Mouse (Mus musculus) thymus, adult 2 months (tissue): ENCODE measurements around the gene Gm37240. TPM values are rescaled to one million over a fixed set of nuclear protein-coding genes. Genes with fewer than 3 reads are reported as not detected.

Experiments
- DNase-seq: peaks from one replicate; pipeline ENCODE4 v3.0.0; 2021
- H3K27ac ChIP-seq: fragments of 200-500 bp; 2 replicates; pipeline ENCODE4 v1.5.1; 2012; ENCODE audit warnings: low read length, control low read depth; ENCODE audit not compliant: control insufficient read depth, insufficient read depth
- H3K27me3 ChIP-seq: fragments of 200-500 bp; 2 replicates; pipeline ENCODE4 v1.6.1; 2012; ENCODE audit warnings: mild to moderate bottlenecking, low read length, moderate library complexity, mixed read lengths; ENCODE audit not compliant: control insufficient read depth, insufficient read depth
- H3K36me3 ChIP-seq: fragments of 200-500 bp; 2 replicates; pipeline ENCODE4 v1.6.1; 2012; ENCODE audit warnings: mild to moderate bottlenecking, low read length, moderate library complexity; ENCODE audit not compliant: control insufficient read depth, insufficient read depth
- H3K4me1 ChIP-seq: fragments of 200-500 bp; replicated peaks from 2 replicates; pipeline ENCODE4 v1.6.1; 2012; ENCODE audit warnings: low read length; ENCODE audit not compliant: control insufficient read depth, insufficient read depth
- H3K4me3 ChIP-seq: fragments of 200-500 bp; 2 replicates; pipeline ENCODE4 v1.5.1; 2012; ENCODE audit warnings: mild to moderate bottlenecking, low read length, control low read depth, moderate library complexity; ENCODE audit not compliant: control insufficient read depth, insufficient read depth
- CTCF ChIP-seq: fragments of 200-500 bp; IDR thresholded peaks from 2 replicates; pipeline ENCODE4 v1.5.1; 2012; ENCODE audit warnings: mild to moderate bottlenecking, control low read depth, low read length, moderate library complexity, borderline replicate concordance; ENCODE audit not compliant: control insufficient read depth, poor library complexity, insufficient read depth; ENCODE audit errors: extremely low read depth
- POLR2A ChIP-seq: fragments of 200-500 bp; IDR thresholded peaks from 2 replicates; pipeline ENCODE4 v1.6.1; 2012; ENCODE audit warnings: mild to moderate bottlenecking, low read length, control low read depth, moderate library complexity; ENCODE audit not compliant: control insufficient read depth, poor library complexity, insufficient read depth; ENCODE audit errors: extremely low read depth
- WGBS: fragments of 180-500 bp; shearing (Covaris S2); methylation state at CpG from one replicate; pipeline ENCODE4 v1.1.7; 2018; 5-methylcytosine and 5-hydroxymethylcytosine counted together
- polyA plus RNA-seq: library from polyadenylated mRNA; depleted of rRNA; stranded (reverse); fragments of >200 nt; gene quantifications from 2 replicates; pipeline ENCODE4 v1.2.3, GENCODE M21; 2012

The Gm37240 gene
- polyA plus RNA-seq, 1 experiment: 7.0 TPM

GRCm38 (mm10) chr3:85332276-85332675, 555.0 kb downstream of the Gm37240 start:
- TF ChIP-seq CTCF (no peak), POLR2A (no peak)
- Histone ChIP-seq H3K36me3 (no peaks in the 10 kb centered on the region), H3K4me3 (no peak overlapping the region), H3K4me1 (no peaks in the 10 kb centered on the region), H3K27ac (no peak overlapping the region), H3K27me3 (no peaks in the 10 kb centered on the region)
- WGBS: 93% methylated on average over 4 of the region's 4 CpGs
- no peak for DNase-seq

- no peak for DNase-seq
- Histone ChIP-seq H3K4me3 (no peak overlapping the region), H3K4me1 (no peaks in the 10 kb centered on the region; the same call in 1 of the 2 replicates), H3K36me3 (no peaks in the 10 kb centered on the region), H3K27ac (no peak overlapping the region), H3K27me3 (no peaks in the 10 kb centered on the region)
- no peak for TF ChIP-seq POLR2A
- no peak for TF ChIP-seq CTCF
- WGBS: 94% methylated on average over 5 of the region's 5 CpGs
Measured at GRCm38 (mm10) chr3:85318256-85318655, 569.1 kb downstream of the Gm37240 start.

DNA sequence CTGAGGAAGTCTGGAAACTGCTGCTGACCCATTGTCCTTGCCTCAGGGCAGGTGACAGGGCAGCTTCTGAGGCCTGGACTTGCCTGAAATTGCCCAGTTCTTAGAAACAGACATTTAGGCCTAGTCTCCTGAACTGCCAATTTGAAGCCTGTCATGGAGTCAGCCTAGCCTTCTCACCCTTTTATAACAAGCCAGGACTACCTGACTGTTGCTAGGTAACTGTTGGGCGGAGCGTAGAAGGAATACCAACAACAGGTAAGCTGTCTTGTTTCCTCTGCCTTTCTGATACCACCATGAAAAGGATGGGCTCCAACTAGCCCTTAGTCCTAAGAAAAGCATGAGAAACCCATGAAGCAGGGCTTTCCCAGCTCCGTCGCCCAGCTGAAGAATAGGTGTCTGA, 570.0 kb downstream of the Gm37240 start:
- 94% methylated on average over 4 of the region's 4 CpGs for WGBS
- Histone ChIP-seq H3K27me3 (no peaks in the 10 kb centered on the region), H3K4me1 (no peaks in the 10 kb centered on the region; the same call in 1 of the 2 replicates), H3K27ac (no peak overlapping the region), H3K4me3 (no peak overlapping the region), H3K36me3 (no peaks in the 10 kb centered on the region)
- no peak for DNase-seq
- no peak for TF ChIP-seq POLR2A

- Histone ChIP-seq H3K4me1 (no peaks in the 10 kb centered on the region), H3K27ac (no peak overlapping the region), H3K4me3 (no peak overlapping the region), H3K36me3 (no peaks in the 10 kb centered on the region), H3K27me3 (no peaks in the 10 kb centered on the region)
- TF ChIP-seq POLR2A (no peak), CTCF (no peak)
- no peak for DNase-seq
- 95% methylated on average over 6 of the region's 6 CpGs for WGBS
Measured at GRCm38 (mm10) chr3:85314961-85315360, 572.4 kb downstream of the Gm37240 start.

DNA sequence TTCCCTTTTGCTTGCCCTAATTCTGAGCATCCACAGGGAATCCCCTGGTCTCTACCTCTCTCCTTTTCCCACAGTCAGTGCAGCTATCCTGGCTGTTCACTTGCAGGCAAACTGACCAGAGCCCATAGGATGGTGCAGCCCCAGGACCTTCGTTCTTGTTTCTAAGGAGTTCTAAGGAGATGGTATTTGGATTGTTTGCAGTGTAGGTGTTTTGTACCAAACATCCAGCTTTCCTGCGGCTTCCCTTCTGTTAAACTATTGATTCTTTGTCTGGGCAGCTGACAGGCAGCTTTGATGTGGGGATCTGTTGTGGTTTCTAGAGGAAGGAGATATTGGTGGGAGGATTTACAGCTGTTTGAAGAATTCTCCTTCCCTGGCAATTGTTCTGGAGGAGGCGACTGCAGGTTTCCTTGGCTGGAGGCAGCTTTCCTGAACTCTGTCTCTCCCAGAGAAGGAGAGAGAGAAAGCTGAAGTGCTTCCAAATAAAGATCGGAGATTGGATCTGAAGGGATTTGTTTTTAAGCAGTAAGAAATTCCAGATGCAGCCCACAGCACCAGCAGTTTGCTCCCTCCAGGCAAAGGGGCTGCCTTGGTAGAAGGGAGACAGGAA, 573.6 kb downstream of the Gm37240 start:
- Histone ChIP-seq H3K4me1 (no peaks in the 10 kb centered on the region), H3K36me3 (no peaks in the 10 kb centered on the region), H3K4me3 (no peak overlapping the region), H3K27me3 (no peaks in the 10 kb centered on the region), H3K27ac (no peak overlapping the region)
- TF ChIP-seq POLR2A: no peak
- TF ChIP-seq CTCF: no peak
- no peak for DNase-seq
- 11% methylated on average over 4 of the region's 4 CpGs for WGBS

- H3K27ac ChIP-seq: no peak overlapping the region
- TF ChIP-seq POLR2A (no peak), CTCF (no peak)
- H3K36me3 ChIP-seq: no peaks in the 10 kb centered on the region
- 90% methylated on average over 3 of the region's 3 CpGs for WGBS
- no peak for DNase-seq
- no peaks in the 10 kb centered on the region for H3K4me1 ChIP-seq
- H3K4me3 ChIP-seq: no peak overlapping the region
- H3K27me3 ChIP-seq: no peaks in the 10 kb centered on the region
Measured at GRCm38 (mm10) chr3:85311176-85311575, 576.1 kb downstream of the Gm37240 start.
